Mouse (Mus musculus) brain, embryonic 18.5 days (tissue): ENCODE measurements at regions not wholly inside any gene's neighbourhood (a gene's known extent, or its start where the extent isn't known, plus 50 kb on each side); places are given as distances from the start of the nearest gene placed in this dataset.

Source experiments
- DNase-seq: peaks from one replicate; pipeline ENCODE4 v3.0.0-alpha.2; 2012; ENCODE audit warnings: low read depth, low spot score

- no peak for DNase-seq
Measured at GRCm38 (mm10) chr8:91961696-91962095, 159.8 kb upstream of the Irx3 start.

- no peak for DNase-seq
Measured at GRCm38 (mm10) chr8:91955170-91955569, 153.3 kb upstream of the Irx3 start.

DNA sequence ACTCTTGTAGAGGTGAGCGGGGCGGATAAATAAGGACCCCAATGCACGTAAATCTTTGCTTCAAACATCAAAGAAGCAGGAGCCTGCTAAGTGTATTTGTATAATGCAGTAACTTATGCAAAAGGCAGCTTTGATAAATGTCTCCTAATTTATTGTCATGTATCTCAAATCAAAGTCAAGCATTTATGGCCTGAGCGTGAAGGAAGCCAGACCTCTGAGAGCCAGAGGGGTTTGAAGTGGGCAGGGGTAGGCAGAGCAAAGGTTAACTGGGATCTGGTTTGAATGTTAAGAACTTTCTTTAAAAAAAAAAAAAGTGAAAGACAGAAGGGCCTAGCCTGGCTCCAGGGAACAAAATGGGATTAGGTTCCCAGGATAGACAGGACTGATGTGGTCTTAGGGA is 151.1 kb upstream of the Irx3 start:
- no peak for DNase-seq

GRCm38 (mm10) chr8:91949110-91949509 is 147.2 kb upstream of the Irx3 start:
- no peak for DNase-seq

- no peak for DNase-seq
Measured at GRCm38 (mm10) chr8:91948173-91948940, 146.5 kb upstream of the Irx3 start.

- no peak for DNase-seq
Measured at GRCm38 (mm10) chr8:91941005-91941404, 139.1 kb upstream of the Irx3 start.

GRCm38 (mm10) chr8:91937227-91937626 is 135.4 kb upstream of the Irx3 start:
- no peak for DNase-seq

GRCm38 (mm10) chr8:91930520-91930919 is 128.7 kb upstream of the Irx3 start:
- DNase-seq: no peak

DNA sequence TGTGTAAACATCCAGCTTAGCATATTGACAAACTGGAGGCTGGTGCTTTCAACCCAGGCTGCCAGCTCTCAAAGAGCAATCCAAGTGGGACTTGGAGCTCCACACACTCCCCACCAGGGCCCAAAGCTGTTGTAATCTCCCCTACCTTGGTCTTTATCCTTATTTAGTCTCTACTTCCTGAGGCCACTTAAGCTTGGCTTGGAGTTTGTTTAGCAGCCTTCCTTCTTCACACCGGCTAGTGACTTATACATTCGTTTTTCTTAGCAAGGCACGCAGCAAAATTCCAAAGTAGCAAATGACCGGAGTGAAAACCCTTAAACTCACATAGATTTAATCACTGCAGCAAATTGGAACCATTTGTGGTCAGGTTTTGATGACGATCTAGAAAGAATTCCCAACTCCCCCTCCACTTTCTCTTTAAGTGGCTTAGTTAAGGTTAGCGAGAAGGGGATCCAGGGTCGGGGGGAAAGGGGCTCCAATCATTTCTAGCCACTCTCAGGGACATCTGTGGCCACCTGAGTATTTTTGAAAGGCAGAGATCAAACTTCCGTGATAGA is 124.2 kb upstream of the Irx3 start:
- DNase-seq: no peak

GRCm38 (mm10) chr8:91924152-91924551 is 122.3 kb upstream of the Irx3 start:
- no peak for DNase-seq

GRCm38 (mm10) chr8:91922211-91922874 is 120.5 kb upstream of the Irx3 start:
- DNase-seq: no peak

- no peak for DNase-seq
Measured at GRCm38 (mm10) chr8:91917834-91918233, 116.0 kb upstream of the Irx3 start.

- DNase-seq: no peak
Measured at GRCm38 (mm10) chr8:91913971-91914370, 112.1 kb upstream of the Irx3 start.

DNA sequence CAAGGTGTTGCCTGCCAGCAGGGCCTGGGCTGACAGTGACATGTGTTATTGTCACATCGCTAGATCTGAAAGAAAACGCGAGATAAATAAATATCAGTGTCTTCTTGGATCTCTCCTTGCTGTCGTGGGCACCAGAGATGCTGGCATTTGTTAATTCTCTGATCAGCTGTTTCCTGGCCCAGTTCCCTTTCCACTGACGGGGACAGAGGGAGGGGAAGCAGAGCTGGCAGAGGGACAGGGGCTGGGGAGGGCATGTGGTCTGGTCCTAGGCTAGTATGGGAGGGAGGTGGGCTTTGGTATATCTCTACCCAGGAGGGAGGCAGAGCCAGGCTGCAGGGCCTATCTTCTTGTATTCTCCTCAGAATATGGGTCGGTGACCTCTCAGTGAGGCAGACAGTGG is 111.3 kb upstream of the Irx3 start:
- no peak for DNase-seq

GRCm38 (mm10) chr8:91909637-91910383 is 107.9 kb upstream of the Irx3 start:
- no peak for DNase-seq

DNA sequence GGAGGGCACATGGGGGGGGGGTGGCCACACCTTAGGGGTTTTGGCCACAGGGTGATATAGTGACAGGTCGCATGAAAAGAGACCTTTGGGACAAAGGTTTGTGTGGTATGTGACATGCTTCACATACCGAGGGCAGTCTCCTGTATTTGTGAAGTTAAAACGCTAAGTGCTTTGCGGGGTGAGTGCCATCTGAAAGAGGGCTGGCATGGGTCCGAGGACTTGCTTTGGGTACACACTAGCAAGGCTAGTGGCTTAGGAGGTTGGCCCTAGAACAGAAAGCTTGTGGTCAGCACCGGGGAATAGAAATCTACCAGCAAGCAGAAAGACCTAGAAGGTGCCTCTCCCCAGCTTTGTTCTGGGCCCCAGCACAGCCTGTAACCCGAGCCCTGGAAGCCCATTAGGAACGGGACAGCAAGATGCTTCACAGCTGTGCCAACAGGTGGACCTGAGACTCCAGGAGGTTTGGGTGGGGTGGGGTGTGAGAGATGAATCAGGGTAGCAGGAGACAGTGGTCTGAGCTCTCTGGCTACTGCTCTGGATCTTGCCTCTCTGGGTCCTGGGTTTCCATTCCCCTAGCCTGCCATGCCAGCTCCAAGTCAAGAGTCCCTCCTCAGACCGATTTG is 107.0 kb upstream of the Irx3 start:
- no peak for DNase-seq

DNA sequence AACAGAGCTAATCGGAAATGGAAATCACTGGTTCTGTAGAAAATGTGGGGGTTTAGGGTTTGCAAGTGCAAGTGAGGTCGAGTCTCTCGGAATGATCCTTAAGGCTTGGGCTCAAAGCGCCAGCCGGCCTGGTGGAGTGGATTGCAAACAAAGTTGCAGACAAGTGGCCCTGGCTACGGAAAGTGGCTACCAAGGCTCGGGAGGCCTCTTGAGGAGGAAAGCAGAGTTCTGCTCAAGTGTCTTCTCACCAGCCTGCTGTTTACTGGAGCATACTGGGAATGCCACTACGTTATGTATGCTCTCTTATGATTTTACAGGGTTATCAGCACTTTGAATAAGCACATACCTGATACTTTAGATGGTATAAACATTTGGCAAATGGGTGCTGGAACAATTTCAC is 105.3 kb upstream of the Irx3 start:
- DNase-seq: no peak

- DNase-seq: no peak
Measured at GRCm38 (mm10) chr8:91901525-91902281, 99.8 kb upstream of the Irx3 start.

GRCm38 (mm10) chr8:91899747-91900146 is 97.9 kb upstream of the Irx3 start:
- no peak for DNase-seq

- DNase-seq: no peak
Measured at GRCm38 (mm10) chr8:91897381-91897780, 95.5 kb upstream of the Irx3 start.

DNA sequence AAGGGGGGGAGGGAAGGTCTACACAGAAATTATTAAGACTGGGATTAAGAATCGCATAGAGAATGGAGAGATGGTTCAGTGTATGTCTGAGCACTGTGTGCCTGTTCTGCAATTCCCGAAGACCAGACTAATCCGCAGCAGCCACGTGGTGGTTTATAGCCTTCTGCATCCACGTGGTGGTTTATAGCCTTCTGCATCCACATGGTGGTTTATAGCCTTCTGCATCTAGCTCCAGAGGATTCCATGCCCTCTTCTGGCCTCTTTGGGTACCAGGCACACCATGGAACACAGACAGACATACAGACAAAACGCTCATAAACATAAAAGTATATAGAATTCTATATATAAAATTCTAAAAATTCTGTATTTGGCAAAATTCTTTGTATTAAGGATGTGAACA is 94.1 kb upstream of the Irx3 start:
- DNase-seq: no peak
